Mouse (Mus musculus) neural tube, embryonic 11.5 days (tissue): ENCODE measurements around the gene Gstp2. TPM values are rescaled to one million over a fixed set of nuclear protein-coding genes. Genes with fewer than 3 reads are reported as not detected.
"Not testable (repeated sequence)": the region's sequence is repeated elsewhere in the genome, so short reads cannot be mapped to it uniquely, and the experiment has no call there.

ENCODE experiments used
- ATAC-seq: fragments of 200-750 bp; cut with Nextera tagmentation; 2 replicates; pipeline ENCODE4 v1.8.0; 2017; ENCODE audit warnings: moderate number of reproducible peaks, mild to moderate bottlenecking, moderate TSS enrichment, moderate library complexity; ENCODE audit not compliant: insufficient read depth, low FRiP score, low TSS enrichment
- DNase-seq: peaks from one replicate; pipeline ENCODE4 v3.0.0-alpha.2; 2015; ENCODE audit warnings: low spot score
- H3K27ac ChIP-seq: fragments of 300-500 bp; sonication (generic); 2 replicates; pipeline ENCODE4 v1.5.1; 2014; ENCODE audit warnings: low read depth, mild to moderate bottlenecking, low read length
- H3K27me3 ChIP-seq: fragments of 300-500 bp; sonication (generic); 2 replicates; pipeline ENCODE4 v1.6.1; 2014; ENCODE audit warnings: mild to moderate bottlenecking, low read length, mixed read lengths; ENCODE audit not compliant: control insufficient read depth, insufficient read depth
- H3K36me3 ChIP-seq: fragments of 300-500 bp; sonication (generic); 2 replicates; pipeline ENCODE4 v1.6.1; 2014; ENCODE audit warnings: mild to moderate bottlenecking, low read length, moderate library complexity, mixed read lengths; ENCODE audit not compliant: control insufficient read depth, insufficient read depth
- H3K4me1 ChIP-seq: fragments of 300-500 bp; sonication (generic); 2 replicates; pipeline ENCODE4 v1.6.1; 2014; ENCODE audit warnings: low read length, mixed read lengths; ENCODE audit not compliant: control insufficient read depth, insufficient read depth
- H3K4me2 ChIP-seq: fragments of 300-500 bp; sonication (generic); 2 replicates; pipeline ENCODE4 v1.6.1; 2014; ENCODE audit warnings: low read depth, mild to moderate bottlenecking, moderate library complexity
- H3K4me3 ChIP-seq: fragments of 300-500 bp; sonication (generic); 2 replicates; pipeline ENCODE4 v1.5.1; 2014; ENCODE audit warnings: low read depth, low read length
- H3K9ac ChIP-seq: fragments of 300-500 bp; sonication (generic); 2 replicates; pipeline ENCODE4 v1.6.1; 2014; ENCODE audit warnings: mild to moderate bottlenecking, low read length
- H3K9me3 ChIP-seq: fragments of 300-500 bp; sonication (generic); 2 replicates; pipeline ENCODE4 v1.6.1; 2016; ENCODE audit warnings: low read length; ENCODE audit not compliant: control insufficient read depth
- WGBS: fragments of 180-500 bp; shearing (Covaris S2); extraction: QIAGEN DNeasy Blood & Tissue Kit; methylation state at CpG from one replicate; pipeline ENCODE4 v1.1.7; 2014; 5-methylcytosine and 5-hydroxymethylcytosine counted together
- polyA plus RNA-seq: library from polyadenylated mRNA; unstranded; fragments of >200 nt; fragmentation: Nextera tagmentation; extraction: Ambion mirVana; gene quantifications from 2 replicates; pipeline ENCODE4 v1.2.1, GENCODE M21; 2014

Gstp2 gene
- polyA plus RNA-seq, 1 experiment from 2014 or later: 0.68 TPM

DNA sequence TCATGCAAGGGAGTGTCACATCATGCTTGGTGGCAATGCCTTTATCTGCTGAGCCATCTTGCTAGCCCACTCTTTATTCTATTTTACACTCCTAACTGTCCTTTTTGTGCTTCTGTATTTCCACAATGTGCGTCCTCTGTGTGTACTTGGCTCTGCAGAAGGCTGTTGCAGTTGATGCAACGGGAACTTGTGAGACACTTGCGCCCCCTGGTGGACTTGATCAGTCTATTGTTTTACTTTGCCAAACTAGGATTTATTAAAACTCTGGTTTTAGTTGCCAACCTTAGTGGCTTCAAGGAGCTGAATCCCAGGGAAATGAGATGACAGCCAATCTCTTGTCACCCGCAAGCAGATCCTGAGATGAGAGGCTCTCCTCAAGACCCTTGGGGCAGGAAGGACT lies 2.0 kb upstream of the Gstp2 start:
- peak; percentile 81 for DNase-seq
- Histone ChIP-seq H3K4me2 (no peak overlapping the region), H3K4me1 (no peaks in the 10 kb centered on the region), H3K4me3 (no peak overlapping the region), H3K36me3 (no peaks in the 10 kb centered on the region), H3K27me3 (no peaks in the 10 kb centered on the region), H3K27ac (no peak overlapping the region), H3K9ac (no peak overlapping the region), H3K9me3 (no peaks in the 10 kb centered on the region)
- ATAC-seq: no peak
- 17% methylated on average over 4 of the region's 4 CpGs for WGBS

- H3K9ac ChIP-seq: no peak overlapping the region
- no peaks in the 10 kb centered on the region for H3K27me3 ChIP-seq
- H3K4me3 ChIP-seq: no peak overlapping the region
- H3K36me3 ChIP-seq: no peaks in the 10 kb centered on the region
- H3K27ac ChIP-seq: no peak overlapping the region
- ATAC-seq (no peak), DNase-seq (no peak)
- H3K4me1 ChIP-seq: no peaks in the 10 kb centered on the region
- H3K4me2 ChIP-seq: no peak overlapping the region
- H3K9me3 ChIP-seq: no peaks in the 10 kb centered on the region
- 85% methylated on average over 8 of the region's 8 CpGs for WGBS
Measured at GRCm38 (mm10) chr19:4046866-4047254, 1.0 kb upstream of the Gstp2 start.

DNA sequence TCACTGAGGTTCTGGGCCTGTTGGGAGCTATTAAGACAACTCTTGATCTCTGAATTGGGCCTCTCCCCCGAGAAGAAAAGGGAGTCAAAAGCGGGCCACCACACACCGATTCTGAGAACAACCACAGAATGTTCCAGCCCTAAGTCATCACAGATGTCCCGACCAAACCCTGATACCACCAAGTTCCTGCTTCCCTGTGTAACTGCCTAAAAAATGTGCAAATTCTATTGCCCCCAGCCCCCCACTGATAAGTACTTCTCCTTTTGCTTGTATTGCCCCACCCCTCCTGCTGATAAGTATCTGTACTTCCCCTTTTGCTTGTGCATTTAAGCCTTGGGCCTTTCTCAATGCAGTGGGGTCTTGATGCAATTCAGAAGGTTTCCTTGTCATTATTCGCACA lies 1.7 kb downstream of the Gstp2 start:
- not testable (repeated sequence) for H3K9me3 ChIP-seq, ATAC-seq, H3K36me3 ChIP-seq, H3K27me3 ChIP-seq, H3K4me3 ChIP-seq, H3K4me2 ChIP-seq, H3K27ac ChIP-seq, DNase-seq, H3K4me1 ChIP-seq, H3K9ac ChIP-seq
- WGBS: 89% methylated on average over 5 of the region's 5 CpGs

- Histone ChIP-seq H3K36me3 (no peaks in the 10 kb centered on the region), H3K9me3 (no peaks in the 10 kb centered on the region), H3K4me2 (no peak overlapping the region), H3K4me3 (no peak overlapping the region), H3K27me3 (no peaks in the 10 kb centered on the region), H3K27ac (no peak overlapping the region), H3K4me1 (no peaks in the 10 kb centered on the region), H3K9ac (no peak overlapping the region)
- WGBS: 85% methylated on average over 14 of the region's 14 CpGs
- ATAC-seq (no peak), DNase-seq (no peak)
Measured at GRCm38 (mm10) chr19:4042124-4042523, 3.7 kb downstream of the Gstp2 start.

DNA sequence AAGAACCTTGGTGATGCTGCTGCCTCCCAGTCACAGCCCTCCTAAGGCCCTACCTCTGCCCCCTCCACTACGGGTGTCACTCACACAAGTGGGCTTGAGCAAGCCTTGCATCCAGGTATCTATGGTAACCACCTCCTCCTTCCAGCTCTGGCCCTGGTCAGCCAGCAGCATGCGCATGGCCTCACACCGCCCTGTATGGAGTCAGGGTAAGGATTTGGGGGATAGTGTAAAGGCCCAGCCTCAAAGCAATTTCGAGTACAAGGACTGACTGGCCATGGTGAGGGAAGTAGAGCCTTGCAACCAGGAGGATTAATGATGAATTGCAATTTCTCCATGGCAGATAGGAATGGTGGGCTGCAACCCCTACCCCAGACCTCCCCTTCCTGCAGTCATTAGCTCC lies 4.3 kb downstream of the Gstp2 start:
- H3K4me1 ChIP-seq, H3K27me3 ChIP-seq, ATAC-seq, H3K4me2 ChIP-seq, H3K9ac ChIP-seq, H3K4me3 ChIP-seq, DNase-seq, H3K27ac ChIP-seq, H3K36me3 ChIP-seq, H3K9me3 ChIP-seq: not testable (repeated sequence)
- 89% methylated on average over 3 of the region's 4 CpGs for whole genome bisulfite sequencing

- DNase-seq, H3K4me1 ChIP-seq, ATAC-seq, H3K9ac ChIP-seq, H3K9me3 ChIP-seq, H3K27me3 ChIP-seq, H3K36me3 ChIP-seq, H3K4me3 ChIP-seq, H3K27ac ChIP-seq, H3K4me2 ChIP-seq: not testable (repeated sequence)
- 88% methylated on average over 5 of the region's 5 CpGs for WGBS
Measured at GRCm38 (mm10) chr19:4040941-4041340, 4.9 kb downstream of the Gstp2 start.

DNA sequence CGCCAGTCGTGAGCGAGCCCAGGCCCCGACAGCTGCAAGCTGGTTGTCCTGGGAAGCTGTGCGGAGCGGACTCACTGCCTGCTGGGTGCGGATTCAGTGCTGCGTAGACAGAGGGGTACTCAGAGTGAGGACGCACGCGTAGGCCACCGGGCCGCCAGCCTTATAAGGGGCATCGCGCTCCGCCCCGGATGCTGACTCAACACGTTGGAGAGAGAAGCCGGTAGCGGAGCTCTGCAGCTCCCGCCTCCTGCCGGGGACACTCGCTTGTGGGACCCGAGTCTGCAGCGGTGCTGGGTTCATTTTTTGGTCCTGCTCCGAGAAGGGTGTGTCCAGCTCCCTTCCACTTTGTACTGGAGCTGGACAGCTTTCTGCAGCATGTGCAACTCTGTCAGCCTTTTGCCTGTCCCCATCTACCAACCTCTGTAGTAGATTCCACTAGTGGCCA lies 8.0 kb downstream of the Gstp2 start, which contains the start of gene Gstp1:
Gene Gstp1, minus strand, starts transcription at position 198 of the 445 bp plus-strand sequence.
- under 1% methylated on average over 26 of the region's 26 CpGs for WGBS
- H3K27me3 ChIP-seq: no peaks in the 10 kb centered on the region
- H3K4me2 ChIP-seq: peak within 1 kb of the TSS; percentile 57
- H3K4me3 ChIP-seq: peak within 1 kb of the TSS; percentile 51
- no peaks in the 10 kb centered on the region for H3K36me3 ChIP-seq
- H3K9ac ChIP-seq: peak within 1 kb of the TSS; percentile 74
- no peaks in the 10 kb centered on the region for H3K9me3 ChIP-seq
- H3K4me1 ChIP-seq: no peaks in the 10 kb centered on the region
- DNase-seq (peak; percentile 84), ATAC-seq (peak; percentile 61)
- peak within 1 kb of the TSS; percentile 1; the same call in 1 of the 2 replicates for H3K27ac ChIP-seq

GRCm38 (mm10) chr19:4037154-4037787 lies 8.6 kb downstream of the Gstp2 start:
- Histone ChIP-seq H3K4me3 (peak overlapping the region; percentile 51), H3K27ac (0 out of 2 replicates have a peak overlapping the region, but pooled peaks have one; percentile 1), H3K9ac (peak overlapping the region; percentile 74), H3K4me2 (peak overlapping the region; percentile 57)
- 32% methylated on average over 6 of the region's 8 CpGs for WGBS
- ATAC-seq, H3K4me1 ChIP-seq, H3K9me3 ChIP-seq, DNase-seq, H3K27me3 ChIP-seq, H3K36me3 ChIP-seq: not testable (repeated sequence)

- no peak overlapping the region for H3K4me2 ChIP-seq
Measured at GRCm38 (mm10) chr19:4036327-4037045, 9.3 kb downstream of the Gstp2 start.

More at GRCm38 (mm10) chr19:4036327-4037045, 9.3 kb downstream of the Gstp2 start:
- Histone ChIP-seq H3K27ac (no peak overlapping the region), H3K4me3 (no peak overlapping the region), H3K9me3 (no peaks in the 10 kb centered on the region), H3K4me1 (no peaks in the 10 kb centered on the region), H3K27me3 (no peaks in the 10 kb centered on the region), H3K36me3 (no peaks in the 10 kb centered on the region), H3K9ac (no peak overlapping the region)
- DNase-seq (peak; percentile 31), ATAC-seq (no peak)
- WGBS: 78% methylated on average over 12 of the region's 12 CpGs
